Mouse (Mus musculus): ENCODE measurements around the gene Arntl2.

The Arntl2 gene

GRCm38 (mm10) chr6:146778055-146778454 lies 17.8 kb upstream of the Arntl2 start:
- DNase-seq (ENCODE audit: low spot score), result no peak

GRCm38 (mm10) chr6:146781566-146781965 lies 14.3 kb upstream of the Arntl2 start:
- no peak for DNase-seq (ENCODE audit: low spot score)

- DNase-seq (ENCODE audit: low spot score), result peak; percentile 44
Measured at GRCm38 (mm10) chr6:146793527-146793926, 2.3 kb upstream of the Arntl2 start.

- peak; percentile 16 for DNase-seq (ENCODE audit: low spot score)
Measured at GRCm38 (mm10) chr6:146795166-146795923, 510 bp upstream of the Arntl2 start.

- no peak for DNase-seq (ENCODE audit: low spot score)
Measured at GRCm38 (mm10) chr6:146797446-146797845, 1.6 kb downstream of the Arntl2 start.

GRCm38 (mm10) chr6:146809991-146810390 lies 14.1 kb downstream of the Arntl2 start:
- DNase-seq (ENCODE audit: low spot score), result no peak

GRCm38 (mm10) chr6:146813007-146813406 lies 17.2 kb downstream of the Arntl2 start:
- no peak for DNase-seq (ENCODE audit: low spot score)

- DNase-seq (ENCODE audit: low spot score), result no peak
Measured at GRCm38 (mm10) chr6:146820177-146820965, 24.5 kb downstream of the Arntl2 start.

- DNase-seq (ENCODE audit: low spot score), result no peak
Measured at GRCm38 (mm10) chr6:146821958-146822357, 26.1 kb downstream of the Arntl2 start.

- DNase-seq (ENCODE audit: low spot score), result peak; percentile 30
Measured at GRCm38 (mm10) chr6:146824727-146825486, 29.1 kb downstream of the Arntl2 start.

- DNase-seq (ENCODE audit: low spot score), result no peak
Measured at GRCm38 (mm10) chr6:146825487-146825773, 29.6 kb downstream of the Arntl2 start.

GRCm38 (mm10) chr6:146831320-146831719 lies 35.5 kb downstream of the Arntl2 start:
- DNase-seq (ENCODE audit: low spot score), result no peak

- peak; percentile 72 for DNase-seq (ENCODE audit: low spot score)
Measured at GRCm38 (mm10) chr6:146833485-146834314, 37.8 kb downstream of the Arntl2 start.

GRCm38 (mm10) chr6:146834342-146834741 lies 38.5 kb downstream of the Arntl2 start:
- no peak for DNase-seq (ENCODE audit: low spot score)

GRCm38 (mm10) chr6:146835784-146836183 lies 39.9 kb downstream of the Arntl2 start:
- DNase-seq (ENCODE audit: low spot score), result no peak

GRCm38 (mm10) chr6:146837316-146837715 lies 41.5 kb downstream of the Arntl2 start:
- DNase-seq (ENCODE audit: low spot score), result no peak

- no peak for DNase-seq (ENCODE audit: low spot score)
Measured at GRCm38 (mm10) chr6:146838366-146838765, 42.5 kb downstream of the Arntl2 start.

- DNase-seq (ENCODE audit: low spot score), result no peak
Measured at GRCm38 (mm10) chr6:146838863-146839262, 43.0 kb downstream of the Arntl2 start.

GRCm38 (mm10) chr6:146844867-146845266 lies 49.0 kb downstream of the Arntl2 start:
- DNase-seq (ENCODE audit: low spot score), result no peak

- no peak for DNase-seq (ENCODE audit: low spot score)
Measured at GRCm38 (mm10) chr6:146845347-146845746, 49.5 kb downstream of the Arntl2 start.

- DNase-seq (ENCODE audit: low spot score), result no peak
Measured at GRCm38 (mm10) chr6:146845961-146846750, 50.3 kb downstream of the Arntl2 start.

Measured in MN1 (cell line).